Mouse (Mus musculus): ENCODE results near the gene Nt5dc2.

- TF ChIP-seq CTCF (IDR thresholded peaks at IDR 0.05) (peak; percentile 55), EP300 (IDR thresholded peaks at IDR 0.05) (no peak)
These were observed 43.4 kb upstream of the Nt5dc2 start for GRCm38 (mm10) chr14:31087433-31087832.

All from lung, postnatal 0 days (tissue).